Mouse (Mus musculus) cerebellum, adult 8-10 months (tissue): Measurements from ENCODE around the gene Gm13285.
"Not testable (repeated sequence)": the region's sequence is repeated elsewhere in the genome, so short reads cannot be mapped to it uniquely, and the experiment has no call there.

Experiments used
- DNase-seq: peaks from one replicate; pipeline ENCODE4 v3.0.0; 2022

The Gm13285 gene

DNA sequence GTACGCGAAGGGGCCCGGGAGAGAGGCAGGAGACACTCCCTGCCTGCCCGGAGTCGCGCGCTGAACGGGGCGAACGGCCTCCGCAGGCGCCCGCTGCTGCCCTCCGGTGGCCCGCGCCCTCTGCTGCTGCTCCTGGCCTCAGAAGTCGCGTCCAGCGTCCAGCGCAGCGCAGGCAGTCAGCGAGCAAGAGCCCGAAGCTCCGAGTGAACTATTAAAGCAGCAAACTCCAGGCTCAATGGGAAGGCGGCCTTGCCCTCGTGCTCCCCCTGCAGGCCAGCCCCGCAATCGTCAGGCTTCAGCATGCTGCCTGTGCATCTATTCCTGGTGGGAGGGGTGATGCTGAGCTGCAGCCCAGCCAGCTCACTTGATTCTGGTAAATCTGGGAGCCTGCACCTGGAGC is 2.4 kb upstream of the Gm13285 start, which contains the start of gene Gm13279:
Gm13279 (plus strand) TSS at position 301 of the 400 bp plus-strand sequence.
- not testable (repeated sequence) for DNase-seq

DNA sequence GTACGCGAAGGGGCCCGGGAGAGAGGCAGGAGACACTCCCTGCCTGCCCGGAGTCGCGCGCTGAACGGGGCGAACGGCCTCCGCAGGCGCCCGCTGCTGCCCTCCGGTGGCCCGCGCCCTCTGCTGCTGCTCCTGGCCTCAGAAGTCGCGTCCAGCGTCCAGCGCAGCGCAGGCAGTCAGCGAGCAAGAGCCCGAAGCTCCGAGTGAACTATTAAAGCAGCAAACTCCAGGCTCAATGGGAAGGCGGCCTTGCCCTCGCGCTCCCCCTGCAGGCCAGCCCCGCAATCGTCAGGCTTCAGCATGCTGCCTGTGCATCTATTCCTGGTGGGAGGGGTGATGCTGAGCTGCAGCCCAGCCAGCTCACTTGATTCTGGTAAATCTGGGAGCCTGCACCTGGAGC is 3.5 kb downstream of the Gm13285 start, which contains the start of gene Gm13287:
Gm13287 (plus strand) TSS at position 301 of the 400 bp plus-strand sequence.
- not testable (repeated sequence) for DNase-seq

DNA sequence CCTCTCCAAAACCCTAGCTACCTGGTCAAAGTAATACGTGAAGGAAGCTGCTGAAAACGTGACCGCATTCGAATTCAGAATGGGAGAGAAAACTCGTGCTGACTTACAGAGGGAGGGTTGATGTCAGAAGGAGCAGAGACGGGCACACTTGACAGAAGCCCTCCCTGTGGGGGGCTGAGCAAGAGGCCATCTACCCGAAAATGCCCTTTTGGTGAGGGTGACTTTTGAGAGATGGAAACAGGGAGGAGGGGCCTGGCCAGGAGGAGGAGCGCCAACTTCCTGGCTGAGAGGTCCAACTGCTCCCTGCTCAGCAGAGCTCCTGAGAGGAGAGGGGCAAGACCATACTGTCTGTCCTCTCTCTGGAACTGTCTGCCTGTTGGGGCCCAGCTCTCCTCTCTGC is 5.8 kb downstream of the Gm13285 start, which contains the start of gene Gm13288:
Gm13288 (plus strand) TSS at position 301 of the 400 bp plus-strand sequence.
- DNase-seq: not testable (repeated sequence)

DNA sequence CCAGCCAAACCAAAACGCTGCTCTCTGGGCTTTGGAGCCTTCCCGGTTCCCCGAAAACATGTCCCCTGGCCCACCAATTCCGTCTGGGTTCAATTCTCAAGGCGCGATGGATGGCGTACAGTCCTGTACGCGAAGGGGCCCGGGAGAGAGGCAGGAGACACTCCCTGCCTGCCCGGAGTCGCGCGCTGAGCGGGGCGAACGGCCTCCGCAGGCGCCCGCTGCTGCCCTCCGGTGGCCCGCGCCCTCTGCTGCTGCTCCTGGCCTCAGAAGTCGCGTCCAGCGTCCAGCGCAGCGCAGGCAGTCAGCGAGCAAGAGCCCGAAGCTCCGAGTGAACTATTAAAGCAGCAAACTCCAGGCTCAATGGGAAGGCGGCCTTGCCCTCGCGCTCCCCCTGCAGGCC is 6.3 kb downstream of the Gm13285 start:
- not testable (repeated sequence) for DNase-seq

DNA sequence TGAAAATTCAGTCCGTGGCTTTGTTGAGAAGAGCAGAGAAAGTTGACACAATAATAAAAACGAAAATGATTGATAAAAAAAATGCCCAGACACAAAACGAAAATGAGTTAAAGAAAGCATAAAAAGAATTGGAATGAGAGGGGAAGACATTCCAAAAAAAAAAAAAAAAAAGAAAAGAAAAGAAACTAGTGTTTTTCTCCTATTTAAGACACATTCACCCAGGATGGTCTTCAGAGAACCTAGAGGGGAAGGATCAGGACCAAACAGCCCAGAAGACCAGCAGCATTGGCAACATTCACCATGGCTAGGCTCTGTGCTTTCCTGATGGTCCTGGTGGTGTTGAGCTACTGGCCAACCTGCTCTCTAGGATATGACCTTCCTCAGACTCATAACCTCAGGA is 16.5 kb downstream of the Gm13285 start, which contains the start of gene Ifna7:
Ifna7 (plus strand) TSS at position 301 of the 400 bp plus-strand sequence.
- no peak for DNase-seq

DNA sequence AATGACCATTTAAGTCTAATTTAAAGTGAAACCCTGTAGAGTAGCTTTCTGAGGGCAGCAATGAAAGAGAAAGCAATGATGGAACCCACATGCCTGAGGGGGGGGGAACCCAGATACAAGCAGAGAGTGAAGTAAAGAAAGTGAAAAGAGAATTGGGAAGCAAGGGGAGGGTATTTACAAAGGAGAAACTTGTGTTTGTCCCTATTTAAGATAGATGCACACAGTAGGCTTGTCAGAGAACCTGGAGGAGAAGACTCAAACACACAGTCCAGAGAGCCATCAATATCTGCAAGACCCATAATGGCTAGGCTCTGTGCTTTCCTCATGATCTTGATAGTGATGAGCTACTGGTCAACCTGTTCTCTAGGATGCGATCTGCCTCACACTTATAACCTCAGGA is 20.2 kb downstream of the Gm13285 start, which contains the start of gene Ifna11:
Ifna11 (plus strand) TSS at position 301 of the 400 bp plus-strand sequence.
- no peak for DNase-seq

DNA sequence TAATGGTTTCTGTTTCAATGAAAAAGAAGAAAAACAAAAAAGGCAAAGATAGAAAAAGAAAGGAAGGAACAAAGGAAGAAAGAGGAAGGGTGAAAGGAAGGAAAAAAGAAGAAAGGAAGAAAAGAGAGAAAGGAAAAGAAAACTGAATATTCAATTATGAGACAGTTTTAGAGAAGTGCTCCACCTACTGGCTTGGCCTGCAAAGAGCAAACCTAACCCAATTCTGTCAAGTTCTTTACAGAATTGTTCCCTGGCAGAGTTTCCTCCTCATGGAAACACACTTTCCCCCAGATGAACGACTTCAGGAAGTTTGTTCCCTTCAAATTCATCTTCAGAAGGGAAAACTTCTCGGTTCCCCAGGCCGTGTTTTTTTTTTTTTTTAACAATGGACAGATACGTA is 23.5 kb downstream of the Gm13285 start:
- DNase-seq: no peak

DNA sequence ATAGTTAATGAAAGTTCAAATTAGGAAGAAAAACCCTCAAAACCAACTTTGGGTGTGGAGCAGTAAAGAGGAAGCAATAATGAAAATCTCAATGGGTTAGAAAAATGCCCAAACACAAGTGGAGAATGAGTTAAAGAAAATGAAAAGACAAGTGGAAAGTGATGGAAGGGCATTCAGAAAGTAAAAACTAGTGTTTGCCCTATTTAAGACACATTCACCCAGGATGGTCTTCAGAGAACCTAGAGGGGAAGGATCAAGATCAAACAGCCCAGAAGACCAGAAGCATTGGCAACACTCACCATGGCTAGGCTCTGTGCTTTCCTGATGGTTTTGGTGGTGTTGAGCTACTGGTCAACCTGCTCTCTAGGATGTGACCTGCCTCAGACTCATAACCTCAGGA is 27.7 kb downstream of the Gm13285 start, which contains the start of gene Ifna6:
Ifna6 (plus strand) TSS at position 301 of the 400 bp plus-strand sequence.
- not testable (repeated sequence) for DNase-seq

DNA sequence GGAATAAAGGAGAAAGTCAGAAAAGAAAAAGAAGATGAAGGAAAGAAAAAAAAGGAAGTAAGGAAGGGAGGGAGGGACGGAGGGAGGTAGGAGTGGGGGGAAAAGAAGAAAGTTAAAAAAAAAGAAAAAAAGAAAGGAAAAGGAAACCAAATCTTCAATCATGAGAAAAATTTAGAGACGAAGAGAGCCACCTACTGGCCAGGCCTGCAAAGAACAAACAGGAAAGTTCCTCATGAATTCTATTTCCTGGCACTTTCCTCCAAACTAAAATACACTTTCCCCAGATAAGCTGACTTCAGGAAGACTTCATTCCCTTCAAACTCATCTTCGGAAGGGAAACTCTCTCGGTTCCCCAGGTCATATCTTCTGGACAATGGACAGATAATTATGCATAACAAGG is 31.1 kb downstream of the Gm13285 start:
- DNase-seq: no peak

DNA sequence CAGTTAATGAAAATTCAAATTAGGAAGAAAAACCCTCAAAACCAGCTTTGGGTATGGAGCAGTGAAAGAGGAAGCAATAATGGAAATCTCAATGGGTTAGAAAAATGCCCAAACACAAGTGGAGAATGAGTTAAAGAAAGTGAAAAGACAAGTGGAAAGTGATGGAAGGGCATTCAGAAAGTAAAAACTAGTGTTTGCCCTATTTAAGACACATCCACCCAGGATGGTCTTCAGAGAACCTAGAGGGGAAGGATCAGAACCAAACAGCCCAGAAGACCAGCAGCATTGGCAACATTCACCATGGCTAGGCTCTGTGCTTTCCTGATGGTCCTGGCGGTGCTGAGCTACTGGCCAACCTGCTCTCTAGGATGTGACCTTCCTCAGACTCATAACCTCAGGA is 35.8 kb downstream of the Gm13285 start, which contains the start of gene Ifna5:
Ifna5 (plus strand) TSS at position 301 of the 400 bp plus-strand sequence.
- DNase-seq: not testable (repeated sequence)

DNA sequence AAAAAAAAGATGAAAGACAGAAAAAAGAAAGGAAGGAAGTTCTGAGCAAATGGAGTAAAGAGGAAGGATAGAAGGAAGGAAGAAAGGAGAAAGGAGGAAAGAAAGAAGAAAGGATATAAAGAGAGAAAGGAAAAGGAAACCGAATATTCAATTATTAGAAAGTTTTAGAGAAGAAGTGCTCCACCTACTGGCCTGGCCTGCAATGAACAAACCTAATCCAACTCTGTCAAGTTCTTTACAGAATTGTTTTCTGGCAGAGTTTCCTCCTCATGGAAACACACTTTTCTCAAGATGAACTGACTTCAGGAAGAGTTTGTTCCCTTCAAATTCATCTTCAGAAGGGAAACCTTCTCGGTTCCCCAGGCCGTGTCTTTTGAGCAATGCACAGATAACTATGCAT is 39.4 kb downstream of the Gm13285 start:
- DNase-seq: no peak

DNA sequence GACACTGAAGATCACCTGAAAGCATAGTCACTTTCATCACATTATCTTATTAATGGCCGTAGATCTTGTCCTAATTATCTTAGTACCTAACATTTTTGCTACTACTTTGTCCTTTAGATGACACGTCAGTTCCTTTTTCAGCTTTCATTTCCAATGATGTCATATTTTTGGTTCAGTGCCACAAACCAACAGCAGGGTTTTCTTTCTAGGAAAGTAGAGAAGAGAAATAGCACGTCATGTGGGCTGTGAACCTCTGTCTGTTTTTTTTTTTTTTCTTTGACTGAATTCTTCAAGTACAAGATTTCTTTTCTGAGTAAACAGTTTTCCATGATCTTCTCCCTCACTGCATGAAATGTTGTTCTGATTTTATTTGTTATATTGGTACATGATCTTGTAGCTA is 40.6 kb downstream of the Gm13285 start:
- DNase-seq: no peak

DNA sequence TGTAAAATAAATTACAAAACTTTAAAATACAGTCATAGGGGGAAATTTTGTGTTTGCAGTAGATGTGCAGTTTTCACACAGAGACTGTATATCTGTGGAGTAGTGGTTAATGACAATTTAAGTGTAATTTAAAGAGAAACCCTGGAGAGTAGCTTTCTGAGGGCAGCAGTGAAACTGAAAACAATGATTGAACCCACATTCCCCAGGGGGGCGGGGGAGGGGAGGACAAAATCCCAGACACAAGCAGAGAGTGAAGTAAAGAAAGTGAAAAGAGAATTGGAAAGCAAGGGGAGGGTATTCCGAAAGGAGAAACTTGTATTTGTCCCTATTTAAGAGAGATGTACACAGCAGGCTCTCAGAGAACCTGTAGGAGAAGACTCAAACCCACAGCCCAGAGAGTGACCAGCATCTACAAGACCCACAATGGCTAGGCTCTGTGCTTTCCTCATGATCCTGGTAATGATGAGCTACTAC is 42.0 kb downstream of the Gm13285 start, which contains the start of gene Ifna4:
Ifna4 (plus strand) TSS at position 424 of the 474 bp plus-strand sequence.
- no peak for DNase-seq

DNA sequence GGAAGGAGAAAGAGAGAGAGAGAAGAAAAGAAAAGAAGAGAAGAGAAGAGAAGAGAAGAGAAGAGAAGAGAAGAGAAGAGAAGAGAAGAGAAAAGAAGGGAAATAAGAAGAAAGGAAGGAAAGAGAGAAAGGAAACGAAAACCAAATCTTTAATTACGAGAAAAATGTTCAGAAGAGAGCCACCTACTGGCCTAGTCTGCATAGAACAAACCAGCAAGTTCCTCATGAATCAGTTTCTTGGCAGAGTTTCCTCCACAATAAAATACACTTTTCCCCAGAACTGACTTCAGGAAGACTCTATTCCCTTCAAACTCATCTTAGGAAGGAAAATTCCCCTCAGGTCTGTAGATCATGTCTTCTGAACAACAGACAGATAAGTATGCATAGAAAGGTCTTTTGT is 45.9 kb downstream of the Gm13285 start:
- DNase-seq: no peak

DNA sequence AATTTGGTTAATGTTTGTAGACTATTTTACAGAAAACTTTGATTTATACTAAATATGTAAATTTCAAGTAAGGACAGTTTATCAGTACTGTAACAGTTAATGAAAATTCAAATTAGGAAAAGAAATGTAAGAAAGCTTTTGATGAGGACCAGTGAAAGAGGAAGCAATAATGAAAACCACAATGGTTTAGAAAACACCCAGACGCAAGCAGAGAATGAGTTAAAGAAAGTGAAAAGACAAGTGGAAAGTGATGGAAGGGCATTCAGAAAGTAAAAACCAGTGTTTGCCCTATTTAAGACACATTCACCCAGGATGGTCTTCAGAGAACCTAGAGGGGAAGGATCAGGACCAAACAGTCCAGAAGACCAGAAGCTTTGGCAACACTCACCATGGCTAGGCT is 50.2 kb downstream of the Gm13285 start, which contains the start of gene Ifna1:
Ifna1 (plus strand) TSS at position 390 of the 400 bp plus-strand sequence.
- DNase-seq: no peak
